Mouse (Mus musculus) bone marrow, adult 2 months (tissue): ENCODE results near the gene Irs3.

Experiments used
- CTCF ChIP-seq: fragments of 200-500 bp; IDR thresholded peaks from 2 replicates; pipeline ENCODE4 v1.5.1; 2011; ENCODE audit warnings: low read length, control low read depth; ENCODE audit not compliant: control insufficient read depth, insufficient read depth
- POLR2A ChIP-seq: fragments of 200-500 bp; IDR thresholded peaks from 2 replicates; pipeline ENCODE4 v1.6.1; 2011; ENCODE audit warnings: low read depth, mild to moderate bottlenecking, control low read depth, low read length, borderline replicate concordance; ENCODE audit not compliant: control insufficient read depth

GRCm38 (mm10) chr5:137674786-137675185 is 29.3 kb upstream of the Irs3 start:
- TF ChIP-seq CTCF = no peak
- no peak for TF ChIP-seq POLR2A
